Mouse (Mus musculus): ENCODE measurements around the gene Atp8a2. TPM values are rescaled to one million over a fixed set of nuclear protein-coding genes. Genes with fewer than 3 reads are reported as not detected.

Atp8a2 gene
- total RNA-seq, 1 experiment = 0.62 TPM

GRCm38 (mm10) chr14:59866001-59866400 lies 331.0 kb downstream of the Atp8a2 start:
- no peak for DNase-seq (ENCODE audit: low read depth, low spot score)
- H3K9ac ChIP-seq (ENCODE audit: insufficient read depth, low read depth, low read length, poor library complexity, severe bottlenecking) = no peak overlapping the region
- H3K4me3 ChIP-seq (ENCODE audit: insufficient read depth in 1 of 2, low read depth in 1 of 2, low read length in 2 of 2, poor library complexity in 1 of 2, severe bottlenecking in 1 of 2) = no peak overlapping the region
- in situ Hi-C loops (cut with MboI; ENCODE audit: low sequenced_read_pairs in 2 of 2, unreplicated experiment in 2 of 2) = no loop called here
- no peak overlapping the region for H3K27ac ChIP-seq (ENCODE audit: insufficient read depth, low read depth, low read length, poor library complexity, severe bottlenecking)
- no peaks in the 10 kb centered on the region for H3K36me3 ChIP-seq (ENCODE audit: control insufficient read depth, insufficient read depth, low read length, poor library complexity, severe bottlenecking)
- TF ChIP-seq HCFC1 (IDR thresholded peaks at IDR 0.05; ENCODE audit: borderline replicate concordance, insufficient read depth, low read length) (no peak), ZC3H11A (IDR thresholded peaks at IDR 0.05; ENCODE audit: borderline replicate concordance, low read depth, low read length) (no peak), MAFK (IDR thresholded peaks at IDR 0.05; ENCODE audit: insufficient read depth, low read depth, low read length) (no peak), CHD2 (IDR thresholded peaks at IDR 0.05; ENCODE audit: low read depth, low read length) (no peak), ZNF384 (IDR thresholded peaks at IDR 0.05; ENCODE audit: low read depth, low read length) (no peak)
- no peaks in the 10 kb centered on the region for H3K9me3 ChIP-seq (ENCODE audit: control insufficient read depth, insufficient read depth, low read depth, low read length)
- H3K4me1 ChIP-seq (ENCODE audit: control insufficient read depth in 2 of 2, insufficient read depth in 2 of 2, low read length in 2 of 2, poor library complexity in 1 of 2) = peaks cover 0 to 2% of the 10 kb centered on the region in 2 experiments; a peak in 1 of 4 replicates

GRCm38 (mm10) chr14:59862351-59862750 lies 334.6 kb downstream of the Atp8a2 start:
- H3K9me3 ChIP-seq (ENCODE audit: control insufficient read depth, insufficient read depth, low read depth, low read length) = no peaks in the 10 kb centered on the region
- no peak overlapping the region for H3K9ac ChIP-seq (ENCODE audit: insufficient read depth, low read depth, low read length, poor library complexity, severe bottlenecking)
- H3K36me3 ChIP-seq (ENCODE audit: control insufficient read depth, insufficient read depth, low read length, poor library complexity, severe bottlenecking) = no peaks in the 10 kb centered on the region
- DNase-seq (ENCODE audit: low read depth, low spot score) = no peak
- no peaks in the 10 kb centered on the region for H3K4me1 ChIP-seq (ENCODE audit: control insufficient read depth in 2 of 2, insufficient read depth in 2 of 2, low read length in 2 of 2, poor library complexity in 1 of 2)
- H3K27ac ChIP-seq (ENCODE audit: insufficient read depth, low read depth, low read length, poor library complexity, severe bottlenecking) = no peak overlapping the region
- no peak overlapping the region for H3K4me3 ChIP-seq (ENCODE audit: insufficient read depth in 1 of 2, low read depth in 1 of 2, low read length in 2 of 2, poor library complexity in 1 of 2, severe bottlenecking in 1 of 2)
- TF ChIP-seq CHD2 (IDR thresholded peaks at IDR 0.05; ENCODE audit: low read depth, low read length) (no peak), HCFC1 (IDR thresholded peaks at IDR 0.05; ENCODE audit: borderline replicate concordance, insufficient read depth, low read length) (no peak), ZC3H11A (IDR thresholded peaks at IDR 0.05; ENCODE audit: borderline replicate concordance, low read depth, low read length) (no peak), ZNF384 (IDR thresholded peaks at IDR 0.05; ENCODE audit: low read depth, low read length) (no peak), MAFK (IDR thresholded peaks at IDR 0.05; ENCODE audit: insufficient read depth, low read depth, low read length) (no peak)
- in situ Hi-C loops (cut with MboI; ENCODE audit: low sequenced_read_pairs in 2 of 2, unreplicated experiment in 2 of 2) = no loop called here

- Histone ChIP-seq H3K9me3 (ENCODE audit: control insufficient read depth, insufficient read depth, low read depth, low read length) (no peaks in the 10 kb centered on the region), H3K27ac (ENCODE audit: insufficient read depth, low read depth, low read length, poor library complexity, severe bottlenecking) (no peak overlapping the region), H3K4me3 (ENCODE audit: insufficient read depth in 1 of 2, low read depth in 1 of 2, low read length in 2 of 2, poor library complexity in 1 of 2, severe bottlenecking in 1 of 2) (no peak overlapping the region), H3K36me3 (ENCODE audit: control insufficient read depth, insufficient read depth, low read length, poor library complexity, severe bottlenecking) (no peaks in the 10 kb centered on the region), H3K9ac (ENCODE audit: insufficient read depth, low read depth, low read length, poor library complexity, severe bottlenecking) (no peak overlapping the region), H3K4me1 (ENCODE audit: control insufficient read depth in 2 of 2, insufficient read depth in 2 of 2, low read length in 2 of 2, poor library complexity in 1 of 2) (no peaks in the 10 kb centered on the region)
- in situ Hi-C loops (cut with MboI; ENCODE audit: low sequenced_read_pairs in 2 of 2, unreplicated experiment in 2 of 2) = no loop called here
- DNase-seq (ENCODE audit: low read depth, low spot score) = no peak
- TF ChIP-seq MAFK (IDR thresholded peaks at IDR 0.05; ENCODE audit: insufficient read depth, low read depth, low read length) = no peak
- no peak for TF ChIP-seq ZC3H11A (IDR thresholded peaks at IDR 0.05; ENCODE audit: borderline replicate concordance, low read depth, low read length)
- no peak for TF ChIP-seq ZNF384 (IDR thresholded peaks at IDR 0.05; ENCODE audit: low read depth, low read length)
- no peak for TF ChIP-seq HCFC1 (IDR thresholded peaks at IDR 0.05; ENCODE audit: borderline replicate concordance, insufficient read depth, low read length)
- TF ChIP-seq CHD2 (IDR thresholded peaks at IDR 0.05; ENCODE audit: low read depth, low read length) = no peak
Measured at GRCm38 (mm10) chr14:59859830-59860229, 337.1 kb downstream of the Atp8a2 start.

GRCm38 (mm10) chr14:59858501-59859225 lies 338.3 kb downstream of the Atp8a2 start:
- no peak for TF ChIP-seq MAFK (IDR thresholded peaks at IDR 0.05; ENCODE audit: insufficient read depth, low read depth, low read length)
- TF ChIP-seq ZNF384 (IDR thresholded peaks at IDR 0.05; ENCODE audit: low read depth, low read length) = no peak
- no peak for TF ChIP-seq CHD2 (IDR thresholded peaks at IDR 0.05; ENCODE audit: low read depth, low read length)
- DNase-seq (ENCODE audit: low read depth, low spot score) = no peak
- H3K9me3 ChIP-seq (ENCODE audit: control insufficient read depth, insufficient read depth, low read depth, low read length) = no peaks in the 10 kb centered on the region
- no peak overlapping the region for H3K9ac ChIP-seq (ENCODE audit: insufficient read depth, low read depth, low read length, poor library complexity, severe bottlenecking)
- no peaks in the 10 kb centered on the region for H3K4me1 ChIP-seq (ENCODE audit: control insufficient read depth in 2 of 2, insufficient read depth in 2 of 2, low read length in 2 of 2, poor library complexity in 1 of 2)
- in situ Hi-C loops (cut with MboI; ENCODE audit: low sequenced_read_pairs in 2 of 2, unreplicated experiment in 2 of 2) = no loop called here
- no peak overlapping the region for H3K4me3 ChIP-seq (ENCODE audit: insufficient read depth in 1 of 2, low read depth in 1 of 2, low read length in 2 of 2, poor library complexity in 1 of 2, severe bottlenecking in 1 of 2)
- no peak overlapping the region for H3K27ac ChIP-seq (ENCODE audit: insufficient read depth, low read depth, low read length, poor library complexity, severe bottlenecking)
- no peaks in the 10 kb centered on the region for H3K36me3 ChIP-seq (ENCODE audit: control insufficient read depth, insufficient read depth, low read length, poor library complexity, severe bottlenecking)
